Mouse (Mus musculus) CD8-positive naive resting alpha-beta T cell, adult 2 months (primary cell): ENCODE data around the gene Hist1h4c.
A peak's percentile ranks its signal among the peaks of the same experiment; 100 is the strongest.
"Not testable (repeated sequence)": the region's sequence is repeated elsewhere in the genome, so short reads cannot be mapped to it uniquely, and the experiment has no call there.

Experiments used
- DNase-seq, 2 experiments: peaks; one replicate each; pipeline ENCODE4 v3.0.0; 2022; ENCODE audit warnings: low read depth in 2 of 2, low spot score in 2 of 2

The Hist1h4c gene

DNA sequence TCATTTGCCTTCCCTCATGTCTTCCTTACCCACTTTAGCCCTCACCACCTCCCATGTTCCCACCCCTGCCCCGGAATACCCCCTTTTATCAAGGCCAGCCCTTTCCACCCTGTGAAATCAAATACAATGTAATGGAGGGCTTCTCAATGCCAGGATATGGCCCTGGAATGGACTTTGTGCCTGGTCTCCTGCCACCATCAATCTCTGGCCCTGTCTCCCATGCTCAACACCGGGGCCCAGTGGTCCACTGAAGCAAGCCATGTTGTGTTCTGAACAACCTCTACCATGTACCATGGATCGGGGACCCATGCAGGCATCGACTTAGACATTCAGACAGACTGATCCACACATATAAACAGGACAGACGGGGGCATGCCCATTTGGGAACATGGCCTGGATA lies 31.5 kb upstream of the Hist1h4c start:
- DNase-seq: no peak

DNA sequence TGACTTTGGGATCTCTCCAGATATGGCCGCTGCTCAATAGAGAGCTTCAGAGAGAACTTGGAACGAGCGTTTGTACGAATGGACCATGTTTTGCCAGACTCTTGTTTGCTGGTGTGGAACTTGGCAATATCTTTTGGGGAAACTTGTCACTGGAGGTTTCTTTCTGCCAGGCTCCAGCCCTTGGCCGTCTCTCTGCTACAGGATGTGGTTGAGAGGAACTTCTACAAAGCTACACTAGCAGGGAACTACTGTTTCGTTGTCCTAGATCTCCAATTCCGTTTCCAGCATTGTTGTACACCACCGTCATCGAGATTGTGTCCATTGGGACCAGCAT lies 30.9 kb upstream of the Hist1h4c start:
- no peak for DNase-seq

DNA sequence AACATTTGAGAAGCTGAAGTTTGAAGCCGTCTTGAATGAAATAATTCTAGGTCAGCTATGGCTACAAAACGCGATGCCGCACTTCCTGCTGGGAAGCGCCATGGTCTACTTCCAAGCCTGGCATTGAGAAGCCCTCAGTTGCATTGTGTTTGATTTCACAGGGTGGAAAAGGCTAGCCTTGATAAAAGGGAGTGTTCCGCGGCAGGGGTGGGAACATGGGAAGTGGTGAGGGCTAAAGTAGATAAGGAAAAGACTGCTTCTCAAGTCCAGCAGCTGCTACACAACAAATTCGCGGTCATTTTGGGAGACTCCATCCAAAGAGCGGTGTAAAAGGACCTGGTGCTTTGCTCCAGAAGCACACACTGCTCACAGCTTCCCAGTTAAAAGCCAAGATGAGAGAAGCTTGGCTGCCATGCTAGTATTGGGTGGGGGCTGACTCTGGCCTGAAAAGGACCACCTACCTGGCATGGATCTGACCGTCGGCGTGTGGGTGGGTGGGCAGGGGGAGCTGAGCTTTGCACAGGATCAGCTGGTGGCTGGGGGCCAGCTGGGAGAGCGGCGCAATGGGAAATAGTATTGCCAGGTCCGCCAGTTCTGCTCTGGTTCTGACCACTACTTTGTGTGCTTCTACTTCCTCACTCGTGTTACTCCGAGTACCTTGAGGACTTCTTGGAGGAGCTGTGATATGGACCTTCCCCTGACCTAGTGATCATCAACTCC lies 30.4 kb upstream of the Hist1h4c start:
- no peak for DNase-seq

DNA sequence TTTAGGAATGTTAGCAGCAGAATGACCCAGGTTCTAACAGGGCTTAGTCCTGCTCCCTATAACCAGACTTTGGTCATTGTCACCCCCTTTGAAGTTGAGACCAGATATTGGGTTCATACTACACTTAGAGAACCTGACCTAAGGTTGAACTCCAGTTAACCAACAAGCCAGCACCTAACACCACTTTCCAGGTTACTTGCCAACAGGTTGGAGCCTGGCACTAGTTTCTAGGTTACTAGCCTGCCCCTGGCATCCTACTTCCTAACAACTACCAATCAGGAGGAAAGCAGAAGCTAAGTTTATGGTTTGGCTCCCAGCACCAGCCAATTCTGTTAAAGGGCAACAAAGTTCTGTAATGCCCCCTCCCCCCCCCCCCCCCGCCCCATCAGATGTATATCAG lies 27.0 kb upstream of the Hist1h4c start:
- no peak for DNase-seq

DNA sequence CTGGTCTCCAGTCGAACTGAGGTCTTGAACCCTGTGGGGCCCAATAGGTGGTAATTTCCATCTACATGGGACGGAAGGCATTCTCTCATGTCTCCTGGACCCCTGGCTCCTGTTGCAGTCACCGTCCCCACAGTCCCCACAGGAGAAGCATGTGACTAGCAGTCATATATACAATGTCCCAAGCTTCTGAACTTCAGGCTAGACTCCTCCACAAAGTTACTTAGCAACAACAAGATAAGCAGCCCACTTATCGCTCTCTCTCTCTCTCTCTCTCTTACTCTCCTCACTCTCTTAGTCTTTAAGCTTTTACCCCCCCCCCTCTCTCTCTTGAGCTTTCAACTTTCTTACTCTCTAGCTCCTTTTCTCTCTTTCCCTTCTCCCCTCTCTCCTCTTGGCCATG lies 26.0 kb upstream of the Hist1h4c start:
- no peak for DNase-seq

DNA sequence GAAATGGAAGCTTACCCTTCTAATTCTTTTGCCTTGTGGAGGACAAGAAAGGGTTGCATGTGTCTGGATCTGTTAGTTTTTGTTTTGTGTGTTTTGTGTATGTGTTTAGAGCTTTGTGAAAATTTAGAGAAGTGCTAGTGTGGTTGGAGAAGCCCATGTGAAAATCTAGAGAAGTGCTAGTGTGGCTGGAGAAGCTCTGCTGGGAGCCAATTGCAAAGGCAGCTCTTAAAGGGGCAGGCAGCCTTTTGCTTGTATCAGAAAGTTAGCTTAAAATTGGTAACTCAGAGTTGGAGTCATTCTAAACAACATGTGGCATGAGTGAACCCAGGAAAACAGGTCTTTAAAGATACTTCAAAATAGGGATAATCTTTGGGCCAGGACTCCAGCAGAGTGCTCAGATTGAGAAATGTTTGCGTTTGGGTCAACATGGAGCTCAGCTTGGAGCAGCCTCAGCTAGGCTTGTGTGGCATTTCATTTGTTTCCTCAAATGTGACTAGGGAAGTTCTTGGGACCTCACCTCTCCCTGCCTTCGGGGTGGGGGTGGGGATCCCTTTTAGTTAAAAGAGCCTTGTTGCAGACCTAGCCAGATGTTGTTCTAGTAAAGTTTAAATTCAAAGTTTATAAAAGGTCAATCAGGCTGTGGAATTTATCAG lies 19.5 kb upstream of the Hist1h4c start:
- not testable (repeated sequence) for DNase-seq

DNA sequence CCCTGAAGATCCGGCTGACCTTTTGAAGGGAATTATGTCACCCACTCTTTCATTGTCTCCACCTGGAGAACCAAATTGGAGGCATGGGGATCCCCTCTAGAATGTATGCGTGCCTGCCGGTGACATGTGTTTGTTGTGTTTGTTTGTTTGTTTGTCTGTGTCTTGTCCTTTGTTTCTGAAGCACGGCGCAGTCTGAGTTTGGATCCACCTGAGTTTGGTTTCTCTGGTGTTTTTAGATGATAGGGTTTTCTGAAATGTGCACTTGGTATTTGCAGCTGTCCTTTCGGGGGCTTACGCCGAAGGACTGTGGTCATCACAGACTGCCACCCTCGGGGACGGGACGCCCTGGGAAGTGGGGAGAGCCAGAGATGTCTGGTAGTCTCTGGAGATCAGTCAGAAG lies 18.9 kb upstream of the Hist1h4c start:
- DNase-seq: no peak

DNA sequence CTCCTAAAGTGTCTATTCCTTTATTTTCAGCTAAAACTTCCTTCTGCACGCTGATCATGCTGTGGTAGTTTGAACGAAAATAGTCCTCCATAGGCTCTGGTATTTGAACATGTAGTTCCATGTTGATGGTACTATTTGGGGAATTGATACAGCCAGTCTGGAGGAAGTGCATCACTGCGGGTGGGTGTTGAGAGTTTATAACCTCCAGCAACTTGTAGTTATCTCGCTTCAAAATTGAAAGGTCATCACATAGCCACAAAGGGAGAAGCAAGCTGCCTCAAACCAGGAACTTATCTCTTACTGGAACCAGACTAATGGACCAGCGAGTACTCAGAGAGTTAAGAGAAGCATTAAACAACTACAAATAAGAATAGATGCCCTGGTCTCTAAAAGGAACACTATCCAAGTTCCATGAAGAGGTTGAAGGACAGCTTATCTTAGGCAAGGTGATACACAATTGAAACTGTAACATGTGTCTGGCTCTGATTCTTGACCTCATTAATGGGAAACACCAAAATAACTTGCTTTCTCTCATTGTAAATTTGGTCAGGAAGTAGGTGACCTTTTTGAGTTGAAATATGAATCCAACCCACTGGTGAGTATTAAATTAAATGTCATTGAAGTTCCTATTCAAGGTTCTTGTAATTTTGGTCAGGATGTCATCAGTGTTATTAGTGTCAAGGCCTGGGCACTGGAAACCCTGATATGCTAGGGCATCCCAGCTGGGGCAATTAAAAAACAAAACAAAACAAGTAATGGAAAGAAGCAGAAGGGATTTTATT lies 18.2 kb upstream of the Hist1h4c start:
- no peak for DNase-seq

DNA sequence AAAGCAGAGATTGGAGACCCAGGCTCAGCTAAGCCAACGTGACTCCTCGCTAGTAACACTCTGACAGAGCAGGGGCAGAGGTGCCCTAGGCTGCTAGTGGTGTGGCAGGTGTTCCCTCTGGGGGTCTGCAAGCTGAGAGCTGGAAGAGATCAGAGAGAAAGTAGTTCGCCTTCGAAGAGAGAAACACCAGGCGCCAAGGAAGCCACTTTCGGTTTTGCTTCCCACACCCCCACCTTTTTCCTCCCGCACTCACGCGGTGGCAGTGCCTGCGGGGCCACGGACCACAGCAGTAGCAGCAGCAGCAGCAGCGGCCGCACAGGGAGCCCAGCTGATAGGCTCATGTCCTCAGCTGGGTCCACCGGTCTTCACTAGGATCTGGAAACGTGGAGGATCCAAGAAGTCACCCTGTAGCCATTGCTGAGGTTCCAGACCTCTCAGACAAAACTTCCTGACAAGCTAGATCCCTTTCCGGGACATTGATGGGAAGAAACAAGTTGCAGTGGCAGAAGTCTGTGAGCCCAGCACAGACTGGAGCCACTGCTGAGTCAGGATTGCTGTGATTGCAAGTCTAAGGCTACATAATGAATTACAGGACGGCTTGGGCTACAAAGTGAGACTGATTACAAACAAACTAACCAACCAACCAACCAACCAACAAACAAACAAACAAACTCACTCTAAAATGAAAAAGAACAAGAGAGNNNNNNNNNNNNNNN lies 12.3 kb upstream of the Hist1h4c start, which contains the start of gene Hfe:
Gene Hfe (minus strand): TSS at position 481 of the 716 bp plus-strand sequence.
- DNase-seq: peak; percentile 42 to 54

DNA sequence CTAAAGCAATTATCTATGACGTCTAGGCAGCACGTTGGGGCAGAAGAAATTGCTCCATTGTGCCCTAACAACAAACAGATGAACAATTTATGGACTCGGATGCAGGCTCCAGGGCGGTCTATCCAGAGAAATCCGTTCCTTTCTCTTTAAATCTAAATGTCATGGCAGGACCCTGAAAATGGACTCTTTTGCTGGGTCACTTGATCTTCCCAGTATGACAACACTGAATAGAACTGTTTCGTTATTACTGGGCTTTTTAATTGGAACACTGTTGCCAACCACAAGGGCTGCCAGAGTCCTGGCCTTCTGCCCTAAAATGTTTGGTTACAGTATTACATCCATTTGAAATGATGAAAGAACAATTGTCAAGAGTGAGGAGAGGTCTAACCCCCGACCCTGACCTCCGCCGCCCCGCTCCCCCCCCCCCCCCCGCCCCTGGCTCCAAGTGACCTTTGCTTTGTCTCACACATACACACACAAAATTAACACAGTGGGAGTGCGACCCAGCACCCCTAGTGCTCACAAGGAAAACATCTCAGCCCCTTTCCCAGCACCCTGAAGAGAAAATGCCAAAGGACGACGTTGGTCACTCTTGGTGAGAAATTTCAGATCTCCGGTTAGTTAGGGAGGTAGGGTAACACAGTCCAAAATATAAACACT lies 11.6 kb upstream of the Hist1h4c start:
- no peak for DNase-seq

DNA sequence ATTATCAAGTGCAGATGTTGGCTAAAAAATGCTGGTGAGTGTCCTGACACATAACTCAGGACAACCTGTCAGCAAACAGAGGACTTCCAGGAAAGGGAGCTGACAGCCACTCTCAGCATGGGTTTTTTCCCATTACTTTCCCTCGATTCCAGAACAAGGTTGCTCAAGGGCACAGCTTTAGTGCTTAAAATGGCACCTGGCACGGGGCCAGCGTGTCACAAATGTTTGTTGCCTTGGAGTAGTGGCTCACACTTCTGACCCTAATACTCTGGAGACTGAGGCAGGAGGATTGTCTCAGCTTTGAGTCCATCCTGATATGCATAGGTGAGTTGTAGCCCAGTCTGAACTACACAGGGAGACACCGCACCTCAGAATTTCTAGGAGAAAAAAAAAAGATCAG lies 10.4 kb upstream of the Hist1h4c start:
- no peak for DNase-seq

DNA sequence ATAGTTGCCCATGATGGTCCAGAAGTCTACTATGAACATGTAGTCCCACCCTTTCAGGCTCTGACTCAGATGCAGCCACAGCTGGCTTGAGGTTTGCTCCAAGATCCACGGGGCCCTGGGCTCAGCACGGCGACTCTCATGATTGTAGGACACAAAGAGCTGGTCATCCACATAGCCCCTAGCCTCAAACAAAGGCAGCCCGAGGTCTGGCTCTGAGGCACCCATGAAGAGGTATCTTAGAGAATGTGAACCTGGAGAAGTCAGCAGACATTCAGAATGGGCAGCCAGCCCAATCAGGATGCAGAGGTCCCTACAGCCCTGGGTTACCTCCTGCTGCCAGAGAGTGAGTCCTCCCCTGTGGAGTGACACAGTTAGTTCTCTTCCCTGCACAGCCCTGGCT lies 9.8 kb upstream of the Hist1h4c start:
- DNase-seq: no peak

DNA sequence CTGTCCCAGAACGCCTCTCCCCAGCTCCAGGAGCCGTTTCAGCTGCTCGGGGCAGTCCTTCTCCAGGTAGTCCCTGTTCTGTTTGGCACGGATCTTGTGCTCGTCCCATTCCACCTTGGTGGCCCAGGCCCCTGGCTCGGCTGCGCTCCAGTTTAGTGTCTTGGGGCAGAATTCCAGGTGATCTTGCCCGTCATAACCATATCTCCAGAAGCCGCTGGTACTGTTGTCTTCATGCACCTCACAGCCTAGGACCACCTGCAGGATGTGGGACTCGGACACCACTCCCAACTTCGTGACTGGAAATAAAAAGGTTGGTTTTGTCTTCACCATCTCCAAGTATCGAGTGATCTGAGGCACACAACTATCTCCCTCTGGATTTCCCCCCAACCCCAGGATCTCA lies 8.5 kb upstream of the Hist1h4c start:
- DNase-seq: no peak

DNA sequence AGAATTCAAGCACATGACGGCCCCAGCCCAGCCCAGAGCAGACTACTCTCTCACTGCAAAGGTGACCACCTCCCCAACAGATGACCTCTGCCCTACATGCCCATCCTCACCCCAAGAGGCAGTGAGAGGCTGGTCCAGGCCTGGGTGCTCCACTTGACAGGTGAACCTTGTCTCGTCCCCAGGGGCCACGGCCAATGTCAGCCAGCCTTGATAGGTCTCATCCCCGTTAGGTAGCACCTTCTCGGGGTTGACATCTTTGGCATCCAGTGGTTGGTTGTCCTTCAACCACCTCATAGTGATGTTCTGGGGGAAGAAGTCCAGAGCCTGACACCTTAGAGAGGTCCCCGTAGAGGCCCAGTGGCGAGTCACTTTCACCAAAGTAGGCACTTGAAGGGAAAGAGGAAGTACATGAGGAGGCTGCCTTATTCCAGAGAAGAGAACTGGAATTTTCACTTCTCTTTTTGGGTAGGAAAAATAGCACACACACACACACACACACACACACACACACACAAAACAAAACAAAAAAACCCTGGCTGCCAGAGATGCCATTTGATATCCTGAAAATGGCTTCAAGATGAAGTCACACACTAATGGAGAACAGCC lies 7.6 kb upstream of the Hist1h4c start:
- DNase-seq: no peak

DNA sequence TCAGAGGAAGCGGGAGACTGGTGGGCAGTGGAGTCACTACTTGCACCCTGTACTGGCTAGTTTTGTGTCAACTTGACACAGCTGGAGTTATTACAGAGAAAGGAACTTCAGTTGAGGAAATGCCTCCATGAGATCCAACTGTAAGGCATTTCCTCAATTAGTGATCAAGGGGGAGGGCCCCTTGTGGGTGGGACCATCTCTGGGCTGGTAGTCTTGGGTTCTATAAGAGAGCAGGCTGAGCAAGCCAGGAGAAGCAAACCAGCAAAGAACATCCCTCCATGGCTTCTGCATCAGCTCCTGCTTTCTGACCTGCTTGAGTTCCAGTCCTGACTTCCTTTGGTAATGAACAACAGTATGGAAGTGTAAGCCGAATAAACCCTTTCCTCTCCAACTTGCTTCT lies 4.5 kb upstream of the Hist1h4c start:
- not testable (repeated sequence) for DNase-seq

DNA sequence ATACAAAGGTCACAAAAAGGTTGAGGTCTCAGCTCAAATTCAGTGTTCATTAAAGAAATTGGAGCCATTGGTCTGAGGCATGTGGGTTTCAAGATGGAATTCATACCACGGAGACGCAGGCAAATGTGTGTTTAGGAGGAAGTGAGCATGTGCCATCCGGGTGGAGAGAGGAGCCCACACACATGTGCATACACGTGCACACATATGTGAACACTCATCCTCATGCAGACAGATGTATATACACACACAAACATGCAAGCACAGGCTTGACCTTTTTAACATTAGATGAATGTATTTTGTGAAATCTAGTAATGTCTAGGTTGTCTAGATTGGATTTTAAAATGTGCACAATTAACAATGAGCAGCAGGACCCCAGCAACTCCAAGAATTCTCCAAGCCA lies 4.0 kb upstream of the Hist1h4c start:
- DNase-seq: no peak

DNA sequence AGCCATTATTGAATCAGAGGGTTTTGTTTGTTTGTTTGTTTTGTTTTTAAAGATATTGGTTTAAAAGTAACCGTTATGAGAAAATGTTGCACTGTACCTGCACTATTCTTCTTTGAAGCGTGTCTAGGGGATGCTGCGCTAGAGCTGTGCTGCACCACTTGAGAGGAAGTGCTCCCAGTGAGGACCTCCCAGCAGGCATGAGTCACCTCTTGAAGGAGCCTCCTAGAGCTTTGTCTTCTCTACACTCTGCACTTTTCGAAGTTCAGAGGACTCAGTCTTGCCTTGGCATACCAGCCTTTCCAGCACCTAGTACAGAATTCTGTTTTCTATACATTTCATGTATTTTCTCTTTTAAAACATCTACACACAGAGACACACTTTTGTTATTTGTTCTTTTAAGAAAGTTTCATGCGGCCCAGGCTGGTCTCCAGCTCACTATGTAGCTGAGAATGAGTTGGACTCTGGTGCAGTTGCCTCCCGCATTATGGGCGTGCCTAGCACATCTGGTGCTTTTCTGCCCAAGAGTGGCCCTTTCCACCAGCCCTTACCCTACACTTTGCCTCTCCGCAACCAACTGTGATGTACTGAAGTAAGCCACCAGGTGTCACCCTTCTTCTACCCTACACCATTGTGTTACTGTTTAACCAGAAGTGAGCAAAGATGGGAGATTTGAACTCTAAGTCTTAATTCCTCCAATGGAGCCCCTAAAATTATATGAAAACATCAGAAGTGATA lies 2.7 kb upstream of the Hist1h4c start:
- peak; percentile 68 to 78 for DNase-seq

DNA sequence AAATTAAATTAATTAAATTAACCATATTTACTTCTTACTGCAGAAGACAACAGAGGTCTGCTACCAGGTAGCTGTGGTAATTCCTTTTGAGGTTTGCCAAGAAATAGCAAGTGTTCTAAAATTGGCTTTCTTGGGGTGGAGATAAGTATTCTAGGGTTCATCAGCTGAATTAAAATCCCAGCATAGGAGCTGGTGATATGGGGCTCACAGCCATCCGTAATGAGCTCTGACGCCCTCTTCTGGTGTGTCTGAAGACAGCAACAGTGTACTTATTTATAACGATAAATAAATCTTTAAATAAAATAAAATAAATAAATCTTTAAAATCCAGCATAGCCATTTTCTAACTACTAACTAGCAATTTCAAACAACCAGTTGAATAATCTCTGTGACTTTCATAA lies 1.5 kb upstream of the Hist1h4c start:
- DNase-seq: no peak

DNA sequence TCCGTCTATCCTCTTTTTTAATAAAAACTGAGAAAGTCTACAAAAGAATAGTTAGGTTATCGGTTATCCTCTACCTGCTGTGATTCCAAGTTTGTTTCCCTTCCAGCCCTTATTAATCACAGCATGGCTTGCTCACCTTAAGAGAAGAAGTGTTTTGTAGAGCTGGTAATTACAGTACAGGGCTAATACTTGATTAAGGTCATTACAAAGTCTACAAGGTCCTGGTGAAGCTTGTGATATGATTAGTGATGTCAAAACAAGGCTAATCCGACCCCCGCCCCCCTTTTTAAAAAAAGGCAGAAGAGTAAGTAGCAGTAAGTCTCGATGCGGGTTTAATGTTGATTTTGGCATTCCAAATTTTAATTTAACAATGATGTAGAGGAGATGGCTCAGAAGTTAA lies 742 bp upstream of the Hist1h4c start:
- no peak for DNase-seq
